Mouse (Mus musculus) liver, embryonic 14.5 days (tissue): Measurements from ENCODE around the gene Hoxb5. TPM values are rescaled to one million over a fixed set of nuclear protein-coding genes. Genes with fewer than 3 reads are reported as not detected.

ENCODE experiments used
- ATAC-seq: fragments of 200-750 bp; cut with Nextera tagmentation; 2 replicates; pipeline ENCODE4 v1.8.0; 2017; ENCODE audit warnings: moderate number of reproducible peaks, mild to moderate bottlenecking, moderate library complexity; ENCODE audit not compliant: insufficient read depth
- DNase-seq, 3 experiments: peaks; one replicate each; pipeline ENCODE4 v3.0.0-alpha.2; 2012 to 2013; ENCODE audit warnings: low read depth in 3 of 3, low spot score in 3 of 3
- H3K27ac ChIP-seq: fragments of 300-500 bp; sonication (generic); 2 replicates; pipeline ENCODE4 v1.5.1; 2014; ENCODE audit warnings: moderate library complexity, mild to moderate bottlenecking, control low read depth, inconsistent platforms
- H3K27me3 ChIP-seq: fragments of 300-500 bp; sonication (generic); 2 replicates; pipeline ENCODE4 v1.6.1; 2014; ENCODE audit warnings: mild to moderate bottlenecking, low read length, moderate library complexity; ENCODE audit not compliant: control insufficient read depth, insufficient read depth
- H3K36me3 ChIP-seq: fragments of 300-500 bp; sonication (generic); replicated peaks from 2 replicates; pipeline ENCODE4 v1.6.1; 2014; ENCODE audit warnings: low read depth; ENCODE audit not compliant: control insufficient read depth, insufficient read depth
- H3K4me1 ChIP-seq, 2 experiments: fragments of 200-500 bp in 1 of 2; fragments of 300-500 bp in 1 of 2; sonication (generic) in 1 of 2; replicated peaks; 2 replicates each; pipeline ENCODE4 v1.6.1; 2012 to 2014; ENCODE audit warnings: antibody characterized with exemption in 1 of 2, inconsistent platforms in 1 of 2, low read length in 1 of 2; ENCODE audit not compliant: control insufficient read depth in 2 of 2, insufficient read depth in 2 of 2
- H3K4me2 ChIP-seq: fragments of 300-500 bp; sonication (generic); 2 replicates; pipeline ENCODE4 v1.6.1; 2014; ENCODE audit warnings: low read depth, mild to moderate bottlenecking, control low read depth, moderate library complexity
- H3K4me3 ChIP-seq, 2 experiments: fragments of 200-500 bp in 1 of 2; fragments of 300-500 bp in 1 of 2; sonication (generic) in 1 of 2; 2 replicates each; pipeline ENCODE4 v1.5.1; 2012 to 2014; ENCODE audit warnings: low read depth in 2 of 2, low read length in 2 of 2, mild to moderate bottlenecking in 2 of 2, control low read depth in 1 of 2, inconsistent platforms in 1 of 2, moderate library complexity in 1 of 2; ENCODE audit not compliant: insufficient read depth in 1 of 2
- H3K9ac ChIP-seq: fragments of 300-500 bp; sonication (generic); replicated peaks from 2 replicates; pipeline ENCODE4 v1.6.1; 2014; ENCODE audit warnings: mild to moderate bottlenecking, control low read depth, moderate library complexity
- H3K9me3 ChIP-seq: fragments of 300-500 bp; sonication (generic); 2 replicates; pipeline ENCODE4 v1.6.1; 2016; ENCODE audit warnings: low read length, mixed read lengths; ENCODE audit not compliant: control insufficient read depth
- CTCF ChIP-seq: IDR thresholded peaks from 2 replicates; pipeline ENCODE4 v1.5.1; 2016; ENCODE audit warnings: antibody characterized with exemption, low read depth, control low read depth
- EP300 ChIP-seq: IDR thresholded peaks from 2 replicates; pipeline ENCODE4 v1.6.1; 2016; ENCODE audit warnings: antibody characterized with exemption, low read depth
- WGBS: fragments of 180-500 bp; shearing (Covaris S2); extraction: QIAGEN DNeasy Blood & Tissue Kit; methylation state at CpG from one replicate; pipeline ENCODE4 v1.1.7; 2014; ENCODE audit not compliant: insufficient replicate concordance; 5-methylcytosine and 5-hydroxymethylcytosine counted together
- polyA plus RNA-seq, 2 experiments: library from polyadenylated mRNA; depleted of rRNA in 1 of 2; stranded (reverse) in 1 of 2; unstranded in 1 of 2; fragments of >200 nt; fragmentation: Nextera tagmentation in 1 of 2; extraction: Ambion mirVana in 1 of 2; gene quantifications; 2 replicates each; pipeline versions ENCODE4 v1.2.1 to v1.2.3; 2012 to 2014

The Hoxb5 gene
- polyA plus RNA-seq, 2 experiments = 0.06 to 0.23 TPM

DNA sequence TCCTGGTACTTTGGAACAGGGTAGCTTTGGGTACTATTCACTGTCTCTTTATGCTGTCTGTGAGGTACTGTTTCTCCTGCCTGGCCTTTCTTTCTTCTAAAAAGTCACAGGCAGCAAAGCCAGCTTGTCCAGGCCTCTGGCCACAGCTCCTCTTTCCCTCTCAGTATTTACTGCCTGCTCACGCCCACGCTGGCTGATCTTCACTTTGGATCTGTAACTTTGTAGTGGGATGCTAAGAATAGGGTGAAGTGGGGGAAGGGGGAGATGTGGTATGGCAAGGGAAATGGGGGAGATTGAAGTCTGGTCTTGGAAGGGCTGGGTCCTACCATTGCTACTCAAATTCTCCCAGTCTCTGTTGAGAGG lies 30.8 kb downstream of the Hoxb5 start:
- Histone ChIP-seq H3K9me3 (no peaks in the 10 kb centered on the region), H3K4me1 (no peaks in the 10 kb centered on the region; a peak in 1 of 4 replicates), H3K9ac (no peak overlapping the region), H3K4me3 (no peak overlapping the region), H3K27ac (no peak overlapping the region), H3K4me2 (no peak overlapping the region), H3K27me3 (peaks cover 67% of the 10 kb centered on the region), H3K36me3 (no peaks in the 10 kb centered on the region)
- TF ChIP-seq CTCF = no peak
- no peak for TF ChIP-seq EP300
- no peak for DNase-seq
- 29% methylated on average over 2 of the region's 2 CpGs for WGBS
- no peak for ATAC-seq

- WGBS = 41% methylated on average over 3 of the region's 3 CpGs
- H3K27ac ChIP-seq = no peak overlapping the region
- peaks cover 70% of the 10 kb centered on the region for H3K27me3 ChIP-seq
- H3K9ac ChIP-seq = no peak overlapping the region
- H3K36me3 ChIP-seq = no peaks in the 10 kb centered on the region
- H3K4me2 ChIP-seq = no peak overlapping the region
- no peaks in the 10 kb centered on the region; a peak in 1 of 4 replicates for H3K4me1 ChIP-seq
- no peak for ATAC-seq
- no peak overlapping the region for H3K4me3 ChIP-seq
- no peak for TF ChIP-seq EP300
- no peak for TF ChIP-seq CTCF
- no peak for DNase-seq
- no peaks in the 10 kb centered on the region for H3K9me3 ChIP-seq
Observed at GRCm38 (mm10) chr11:96334998-96335397, 31.9 kb downstream of the Hoxb5 start.

DNA sequence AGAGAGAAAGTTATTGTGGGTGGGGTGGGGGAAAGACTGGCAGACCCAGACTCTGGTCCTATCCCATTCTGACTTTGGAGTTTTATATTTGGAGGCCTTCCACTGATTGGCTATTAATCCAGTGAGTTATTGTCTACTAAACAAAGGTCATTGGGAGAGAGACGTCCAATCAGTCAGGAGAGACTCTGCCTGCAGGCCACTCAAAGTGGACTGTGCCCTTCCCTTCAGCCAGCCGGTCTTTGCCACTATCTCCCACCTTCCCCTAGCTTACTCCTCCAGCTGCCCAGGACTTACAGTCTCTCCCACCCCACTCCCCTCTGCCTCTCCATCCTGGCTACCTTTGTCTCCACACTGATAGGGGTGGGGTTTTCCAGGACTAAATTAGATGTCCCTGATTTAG lies 33.5 kb downstream of the Hoxb5 start:
- TF ChIP-seq CTCF (no peak), EP300 (no peak)
- ATAC-seq (no peak), DNase-seq (no peak)
- Histone ChIP-seq H3K27me3 (peaks cover 73% of the 10 kb centered on the region), H3K36me3 (no peaks in the 10 kb centered on the region), H3K9me3 (no peaks in the 10 kb centered on the region), H3K4me3 (no peak overlapping the region), H3K27ac (no peak overlapping the region), H3K4me2 (no peak overlapping the region), H3K4me1 (no peaks in the 10 kb centered on the region; a peak in 1 of 4 replicates), H3K9ac (no peak overlapping the region)
- 48% methylated on average over 2 of the region's 2 CpGs for WGBS

- TF ChIP-seq EP300 = no peak
- no peak for TF ChIP-seq CTCF
- no peak overlapping the region for H3K4me3 ChIP-seq
- H3K9ac ChIP-seq = no peak overlapping the region
- H3K27me3 ChIP-seq = peaks cover 73% of the 10 kb centered on the region
- no peaks in the 10 kb centered on the region for H3K9me3 ChIP-seq
- no peaks in the 10 kb centered on the region; a peak in 1 of 4 replicates for H3K4me1 ChIP-seq
- no peak overlapping the region for H3K27ac ChIP-seq
- ATAC-seq (no peak), DNase-seq (no peak)
- 36% methylated on average over 6 of the region's 6 CpGs for WGBS
- no peaks in the 10 kb centered on the region for H3K36me3 ChIP-seq
- no peak overlapping the region for H3K4me2 ChIP-seq
Observed at GRCm38 (mm10) chr11:96337026-96337425, 33.9 kb downstream of the Hoxb5 start.

DNA sequence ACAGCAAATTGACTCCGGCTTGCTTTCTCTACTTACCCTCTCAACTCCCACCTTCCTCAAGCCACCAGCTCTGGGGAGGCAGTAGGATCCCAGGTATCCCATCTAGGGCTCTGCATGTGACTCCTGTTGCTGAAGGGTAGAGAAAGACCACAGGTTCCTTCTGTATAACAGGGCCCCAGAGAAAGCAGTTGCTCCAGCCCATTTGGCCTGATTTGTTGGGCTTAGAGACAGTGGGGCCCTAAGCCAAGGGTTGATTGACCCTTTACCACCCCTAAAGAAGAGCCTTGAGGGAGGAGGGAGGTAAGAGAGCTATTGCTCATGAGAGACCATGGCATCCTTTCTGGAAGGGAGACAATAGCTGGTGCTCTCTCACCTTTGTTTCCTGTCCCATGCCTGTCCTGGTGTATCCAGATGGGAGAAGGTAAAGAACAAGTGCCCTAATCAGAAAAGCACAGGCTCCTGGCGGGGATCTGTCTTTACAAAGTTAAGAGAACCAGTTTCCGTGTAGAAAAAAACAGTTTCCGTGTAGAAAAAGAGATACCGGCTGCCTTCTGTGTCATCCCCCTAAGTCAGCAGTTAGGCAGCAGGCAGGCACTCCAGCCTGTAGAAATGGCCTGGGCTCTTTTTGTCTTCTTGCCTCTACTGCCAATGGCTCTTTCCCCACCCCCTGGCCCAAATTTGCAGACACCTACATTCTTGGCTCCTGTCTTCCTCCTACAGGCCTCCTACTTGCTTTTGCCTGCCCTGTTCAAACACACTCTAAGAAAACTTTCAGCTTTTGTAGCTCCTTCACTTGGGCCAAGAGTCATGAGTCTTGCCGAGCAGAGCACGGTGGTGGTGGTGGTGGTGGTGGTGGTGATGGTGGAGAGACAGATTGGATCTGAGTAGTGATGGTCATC lies 36.1 kb downstream of the Hoxb5 start:
- Histone ChIP-seq H3K4me1 (no peaks in the 10 kb centered on the region; a peak in 1 of 4 replicates), H3K4me2 (no peak overlapping the region), H3K9me3 (no peaks in the 10 kb centered on the region), H3K36me3 (no peaks in the 10 kb centered on the region), H3K27ac (no peak overlapping the region), H3K4me3 (no peak overlapping the region), H3K27me3 (peaks cover 78% of the 10 kb centered on the region), H3K9ac (no peak overlapping the region)
- TF ChIP-seq EP300 (no peak), CTCF (no peak)
- WGBS = 30% methylated on average over 7 of the region's 7 CpGs
- DNase-seq (no peak), ATAC-seq (no peak)
